Mouse (Mus musculus) brain, embryonic 14.5 days (tissue): ENCODE results near the gene Acmsd. TPM values are rescaled to one million over a fixed set of nuclear protein-coding genes. Genes with fewer than 3 reads are reported as not detected.

Experiments
- DNase-seq: peaks from one replicate; pipeline ENCODE4 v3.0.0-alpha.2; 2011; ENCODE audit warnings: low read depth
- CTCF ChIP-seq: fragments of 200-500 bp; IDR thresholded peaks from 2 replicates; pipeline ENCODE4 v1.5.1; 2012; ENCODE audit warnings: inconsistent platforms, mild to moderate bottlenecking, moderate library complexity, borderline replicate concordance; ENCODE audit not compliant: insufficient read depth, insufficient read length; ENCODE audit errors: extremely low read depth
- POLR2A ChIP-seq: fragments of 200-500 bp; IDR thresholded peaks from 2 replicates; pipeline ENCODE4 v1.6.1; 2012; ENCODE audit warnings: mild to moderate bottlenecking, inconsistent platforms, borderline replicate concordance; ENCODE audit not compliant: poor library complexity, insufficient read depth, insufficient read length, severe bottlenecking; ENCODE audit errors: extremely low read depth
- polyA plus RNA-seq: library from polyadenylated mRNA; depleted of rRNA; stranded (reverse); fragments of >200 nt; gene quantifications from 2 replicates; pipeline ENCODE4 v1.2.3, GENCODE M21; 2012

The Acmsd gene
- polyA plus RNA-seq, 1 experiment: not detected

- no peak for TF ChIP-seq POLR2A
- TF ChIP-seq CTCF: no peak
- DNase-seq: no peak
Measured at GRCm38 (mm10) chr1:127778611-127779010, 49.4 kb downstream of the Acmsd start.

GRCm38 (mm10) chr1:127780142-127780541, 50.9 kb downstream of the Acmsd start:
- no peak for DNase-seq
- no peak for TF ChIP-seq CTCF
- no peak for TF ChIP-seq POLR2A

GRCm38 (mm10) chr1:127780849-127781248, 51.6 kb downstream of the Acmsd start:
- no peak for DNase-seq
- no peak for TF ChIP-seq CTCF
- TF ChIP-seq POLR2A: no peak

GRCm38 (mm10) chr1:127783862-127784261, 54.6 kb downstream of the Acmsd start:
- DNase-seq: no peak
- no peak for TF ChIP-seq POLR2A
- no peak for TF ChIP-seq CTCF

- DNase-seq: no peak
- TF ChIP-seq POLR2A (no peak), CTCF (no peak)
Measured at GRCm38 (mm10) chr1:127785882-127786281, 56.7 kb downstream of the Acmsd start.

- no peak for TF ChIP-seq CTCF
- TF ChIP-seq POLR2A: no peak
- no peak for DNase-seq
Measured at GRCm38 (mm10) chr1:127788943-127789342, 59.7 kb downstream of the Acmsd start.

GRCm38 (mm10) chr1:127793459-127793858, 64.2 kb downstream of the Acmsd start:
- DNase-seq: no peak
- TF ChIP-seq POLR2A: no peak
- no peak for TF ChIP-seq CTCF

GRCm38 (mm10) chr1:127795087-127795769, 66.0 kb downstream of the Acmsd start:
- TF ChIP-seq CTCF: no peak
- no peak for TF ChIP-seq POLR2A

GRCm38 (mm10) chr1:127796341-127796740, 67.1 kb downstream of the Acmsd start:
- TF ChIP-seq CTCF (no peak), POLR2A (no peak)
- no peak for DNase-seq

More at GRCm38 (mm10) chr1:127795087-127795769, 66.0 kb downstream of the Acmsd start:
- DNase-seq: no peak

GRCm38 (mm10) chr1:127796752-127797151, 67.5 kb downstream of the Acmsd start:
- TF ChIP-seq POLR2A (no peak), CTCF (no peak)
- no peak for DNase-seq

- DNase-seq: no peak
- no peak for TF ChIP-seq POLR2A
Measured at GRCm38 (mm10) chr1:127802916-127803315, 73.7 kb downstream of the Acmsd start.

GRCm38 (mm10) chr1:127808671-127809070, 79.5 kb downstream of the Acmsd start:
- TF ChIP-seq POLR2A (no peak), CTCF (no peak)
- no peak for DNase-seq
